Comparison of ENCODE assay signal across 23 mouse cellular contexts in genomic region chr14:17827401-17827800, GRCm38 (mm10).
DNase-seq lines count a peak whose midpoint lies in the region.
"Had no signal": no experiment of that assay in that cellular context is flagged by ENCODE, and none has a peak within 500 bp of the region (broad histone marks: within the 10 kb centered on the region; RNA-seq: fewer than 3 reads in every experiment).

No protein-coding gene starts in this region.

- peak; percentile 6 to 8 for DNase-seq in heart, adult 9 months (ENCODE audit: low spot score in 2 of 2)
- DNase-seq in heart, postnatal 25 days (ENCODE audit: low spot score), result no peak
- DNase-seq in lung, postnatal 36 days, result peak; percentile 8
- no peak for DNase-seq in lung, postnatal 14 days
- DNase-seq in layer of hippocampus, postnatal 36 days, result peak; percentile 9 to 11
- DNase-seq in kidney, postnatal 14 days, result no peak
- DNase-seq: cerebellum, postnatal 36 days; embryo, embryonic 11 days; gastrocnemius, postnatal 14 days; heart, adult 11 months; heart, postnatal 10 days; kidney, adult 18-20 months; lung, adult 18-20 months; right cerebral cortex, postnatal 25 days had no signal

- H3K4me1 ChIP-seq in brown adipose tissue, adult 24 weeks (ENCODE audit: control insufficient read depth, insufficient read depth, insufficient read length, low read length), result peaks cover 2% of the 10 kb centered on the region; the same call in 1 of the 2 replicates
- H3K4me1 ChIP-seq: embryonic facial prominence, embryonic 15.5 days; forebrain, embryonic 10.5 days; limb, embryonic 13.5 days; liver, embryonic 12.5 days; midbrain, embryonic 12.5 days; neural tube, embryonic 15.5 days had no signal

- H3K4me3 ChIP-seq in brown adipose tissue, adult 24 weeks (ENCODE audit: insufficient read depth, low read depth, low read length), result no peak overlapping the region
- H3K4me3 ChIP-seq: embryonic facial prominence, embryonic 15.5 days; forebrain, embryonic 10.5 days; heart, embryonic 12.5 days; hindbrain, embryonic 12.5 days; limb, embryonic 13.5 days; liver, embryonic 12.5 days; midbrain, embryonic 12.5 days; neural tube, embryonic 15.5 days had no signal

- intact Hi-C loops in heart, postnatal 25 days (cut with DNase I), result no loop called here

- H3K27ac ChIP-seq in brown adipose tissue, adult 24 weeks (replicated peaks; ENCODE audit: low read depth, low read length), result 0 out of 2 replicates have a peak overlapping the region, but pooled peaks have one; percentile 23
- H3K27ac ChIP-seq: embryonic facial prominence, embryonic 15.5 days; forebrain, embryonic 10.5 days; hindbrain, embryonic 12.5 days; limb, embryonic 13.5 days; liver, embryonic 12.5 days; midbrain, embryonic 12.5 days; neural tube, embryonic 15.5 days had no signal

Comparison
In these comparisons a context has a peak if more than half of its experiments do, and no peak if none do; other contexts are left out.
1. DNase-seq: peak in heart, adult 9 months (2 of 2), lung, postnatal 36 days (single experiment) and layer of hippocampus, postnatal 36 days (2 of 2); none in heart, postnatal 25 days (single experiment), lung, postnatal 14 days (single experiment) and kidney, postnatal 14 days (single experiment).